Mouse (Mus musculus) forebrain, embryonic 12.5 days (tissue): Measurements from ENCODE around the gene Nol3. TPM values are rescaled to one million over a fixed set of nuclear protein-coding genes. Genes with fewer than 3 reads are reported as not detected.
A peak's percentile ranks its signal among the peaks of the same experiment; 100 is the strongest.

Experiments used
- ATAC-seq: fragments of 200-750 bp; cut with Nextera tagmentation; 2 replicates; pipeline ENCODE4 v1.8.0; 2017; ENCODE audit warnings: moderate TSS enrichment; ENCODE audit not compliant: low FRiP score
- H3K27ac ChIP-seq: fragments of 300-500 bp; sonication (generic); 2 replicates; pipeline ENCODE4 v1.5.1; 2016; ENCODE audit warnings: mild to moderate bottlenecking
- H3K27me3 ChIP-seq: fragments of 300-500 bp; sonication (generic); 2 replicates; pipeline ENCODE4 v1.6.1; 2016; ENCODE audit warnings: mild to moderate bottlenecking
- H3K36me3 ChIP-seq: fragments of 300-500 bp; sonication (generic); replicated peaks from 2 replicates; pipeline ENCODE4 v1.6.1; 2016; ENCODE audit warnings: mild to moderate bottlenecking
- H3K4me1 ChIP-seq: fragments of 300-500 bp; sonication (generic); 2 replicates; pipeline ENCODE4 v1.6.1; 2016
- H3K4me2 ChIP-seq: fragments of 300-500 bp; sonication (generic); 2 replicates; pipeline ENCODE4 v1.6.1; 2016; ENCODE audit warnings: mild to moderate bottlenecking, moderate library complexity
- H3K4me3 ChIP-seq: fragments of 300-500 bp; sonication (generic); replicated peaks from 2 replicates; pipeline ENCODE4 v1.5.1; 2016; ENCODE audit warnings: mild to moderate bottlenecking
- H3K9ac ChIP-seq: fragments of 300-500 bp; sonication (generic); 2 replicates; pipeline ENCODE4 v1.6.1; 2016; ENCODE audit warnings: mild to moderate bottlenecking
- H3K9me3 ChIP-seq: fragments of 300-500 bp; sonication (generic); 2 replicates; pipeline ENCODE4 v1.6.1; 2016
- WGBS: fragments of 180-500 bp; shearing (Covaris S2); methylation state at CpG from one replicate; pipeline ENCODE4 v1.1.7; 2016; 5-methylcytosine and 5-hydroxymethylcytosine counted together
- polyA plus RNA-seq: library from polyadenylated mRNA; unstranded; fragments of >200 nt; fragmentation: Nextera tagmentation; extraction: Ambion mirVana; gene quantifications from 2 replicates; pipeline ENCODE4 v1.2.1, GENCODE M21; 2016

Gene Nol3
- polyA plus RNA-seq, 1 experiment from 2014 or later: 3.3 TPM

- H3K27me3 ChIP-seq: peaks cover 28% of the 10 kb centered on the region
- no peak overlapping the region for H3K9ac ChIP-seq
- no peak overlapping the region for H3K27ac ChIP-seq
- no peak overlapping the region for H3K4me3 ChIP-seq
- H3K4me2 ChIP-seq: no peak overlapping the region
- H3K9me3 ChIP-seq: no peaks in the 10 kb centered on the region
- peaks cover 13% of the 10 kb centered on the region for H3K36me3 ChIP-seq
- 78% methylated on average over 11 of the region's 11 CpGs for WGBS
- H3K4me1 ChIP-seq: peaks cover 26% of the 10 kb centered on the region
- ATAC-seq: no peak
These were observed 19.3 kb downstream of the Nol3 start for GRCm38 (mm10) chr8:105295256-105295655.

DNA sequence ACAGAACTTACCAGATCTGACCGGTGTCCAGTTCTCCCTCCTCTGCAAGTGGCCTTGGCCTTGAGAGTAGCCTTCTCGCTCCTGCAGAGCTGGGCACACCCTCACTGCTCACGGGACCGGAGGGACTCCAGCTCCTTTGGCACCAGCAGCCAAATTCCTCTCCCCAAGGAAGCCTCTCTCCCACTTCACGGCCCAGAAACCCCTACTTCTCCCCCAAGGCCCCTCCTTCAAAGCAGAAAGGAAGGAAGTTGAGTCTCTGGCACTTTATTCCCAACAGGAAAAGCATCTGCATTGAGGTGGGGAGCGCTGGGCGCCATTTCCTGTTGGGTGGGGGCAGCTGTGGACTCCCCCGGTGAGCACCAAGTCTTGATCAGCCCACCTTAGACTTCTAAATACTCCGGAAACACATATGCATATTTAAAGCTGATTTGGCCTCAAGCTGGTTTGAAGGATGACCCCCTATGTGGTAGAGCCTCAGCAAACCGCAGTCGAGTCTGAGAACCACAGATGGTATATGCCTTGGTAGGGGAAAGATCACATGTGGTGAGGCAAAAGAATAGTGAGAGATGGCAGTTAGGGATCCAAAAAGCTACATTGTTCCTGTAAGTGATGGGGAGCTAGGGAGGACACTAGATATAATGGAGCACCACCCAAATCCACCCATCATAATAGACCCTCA lies 20.1 kb downstream of the Nol3 start, which contains the start of gene Exoc3l:
Gene Exoc3l (minus strand): TSS at position 207 of the 679 bp plus-strand sequence.
- Histone ChIP-seq H3K4me2 (peak within 1 kb of the TSS; percentile 98), H3K27ac (no peak within 1 kb of the TSS), H3K4me3 (peak within 1 kb of the TSS; percentile 86), H3K9ac (no peak within 1 kb of the TSS), H3K27me3 (peaks cover 20% of the 10 kb centered on the region), H3K9me3 (no peaks in the 10 kb centered on the region), H3K36me3 (peaks cover 20% of the 10 kb centered on the region), H3K4me1 (peaks cover 19% of the 10 kb centered on the region)
- 74% methylated on average over 11 of the region's 11 CpGs for WGBS
- ATAC-seq: no peak

DNA sequence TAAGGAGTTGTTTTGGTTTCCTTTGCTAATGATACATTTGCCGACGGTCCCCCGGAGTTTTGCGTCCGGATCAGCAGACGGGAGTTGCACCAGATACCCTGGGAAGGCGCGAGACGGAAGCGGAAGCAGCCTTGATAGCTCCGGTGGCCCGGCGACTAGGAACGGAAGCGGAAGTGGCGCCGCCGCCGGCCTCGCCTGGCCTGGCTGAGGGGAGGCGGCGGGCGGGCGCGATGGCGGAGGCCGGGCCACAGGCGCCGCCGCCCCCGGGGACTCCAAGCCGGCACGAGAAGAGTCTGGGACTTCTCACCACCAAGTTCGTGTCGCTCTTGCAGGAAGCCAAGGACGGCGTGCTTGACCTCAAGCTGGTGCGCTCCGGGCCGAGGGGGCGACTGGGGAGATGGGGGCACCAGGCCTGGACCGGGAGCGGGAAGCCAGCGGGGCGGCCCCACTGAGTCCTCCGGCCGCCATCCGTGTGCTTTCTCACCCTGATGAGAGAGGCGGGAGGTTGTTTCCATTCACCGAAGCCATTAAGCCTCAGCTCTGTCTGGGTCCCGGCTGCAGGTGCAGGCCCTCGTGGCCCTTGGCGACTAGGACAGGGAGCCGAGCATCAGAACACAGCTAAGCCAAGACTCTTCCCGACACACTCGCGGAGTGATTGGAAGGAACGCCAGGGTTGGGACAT lies 21.7 kb downstream of the Nol3 start, which contains the start of gene E2f4:
Gene E2f4 (plus strand): TSS at position 153 of the 682 bp plus-strand sequence.
- ATAC-seq: peak; percentile 90
- Histone ChIP-seq H3K9ac (peak within 1 kb of the TSS; percentile 89), H3K36me3 (peaks cover 36% of the 10 kb centered on the region), H3K27me3 (peaks cover 10% of the 10 kb centered on the region), H3K27ac (peak within 1 kb of the TSS; percentile 59; the same call in 1 of the 2 replicates), H3K4me1 (peaks cover 19% of the 10 kb centered on the region), H3K9me3 (no peaks in the 10 kb centered on the region), H3K4me2 (peak within 1 kb of the TSS; percentile 98), H3K4me3 (peak within 1 kb of the TSS; percentile 86)
- under 1% methylated on average over 58 of the region's 58 CpGs for WGBS

GRCm38 (mm10) chr8:105298351-105299252 lies 22.7 kb downstream of the Nol3 start:
- H3K4me2 ChIP-seq: peak overlapping the region; percentile 98
- H3K27me3 ChIP-seq: peaks cover 3% of the 10 kb centered on the region
- ATAC-seq: no peak
- H3K4me1 ChIP-seq: peaks cover 19% of the 10 kb centered on the region
- H3K9me3 ChIP-seq: no peaks in the 10 kb centered on the region
- peak overlapping the region; percentile 86 for H3K4me3 ChIP-seq
- WGBS: 69% methylated on average over 18 of the region's 18 CpGs
- H3K27ac ChIP-seq: 0 out of 2 replicates have a peak overlapping the region, but pooled peaks have one; percentile 59
- peaks cover 44% of the 10 kb centered on the region for H3K36me3 ChIP-seq
- H3K9ac ChIP-seq: peak overlapping the region; percentile 89

DNA sequence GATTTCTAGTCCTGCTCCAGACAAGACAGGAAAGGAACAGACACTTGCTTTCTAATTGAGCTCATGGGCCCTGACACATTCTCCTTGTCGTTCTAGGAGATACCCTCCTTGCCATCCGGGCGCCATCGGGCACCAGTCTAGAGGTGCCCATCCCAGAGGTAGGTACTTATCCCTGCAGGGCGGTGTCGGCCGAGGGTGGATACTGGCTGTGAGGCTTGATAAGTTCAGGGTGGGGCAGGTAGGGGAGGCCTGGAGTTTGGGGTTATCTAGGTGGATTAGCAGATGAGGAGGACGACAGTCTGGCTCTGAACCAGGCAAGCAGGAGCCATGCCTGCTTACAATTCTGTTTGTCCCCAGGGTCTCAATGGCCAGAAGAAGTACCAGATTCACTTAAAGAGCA lies 24.0 kb downstream of the Nol3 start:
- H3K4me3 ChIP-seq: no peak overlapping the region
- 94% methylated on average over 8 of the region's 8 CpGs for WGBS
- H3K27me3 ChIP-seq: peaks cover 3% of the 10 kb centered on the region
- H3K9ac ChIP-seq: no peak overlapping the region
- peaks cover 57% of the 10 kb centered on the region for H3K36me3 ChIP-seq
- H3K4me2 ChIP-seq: no peak overlapping the region
- ATAC-seq: no peak
- peaks cover 27% of the 10 kb centered on the region for H3K4me1 ChIP-seq
- no peak overlapping the region for H3K27ac ChIP-seq
- no peaks in the 10 kb centered on the region for H3K9me3 ChIP-seq

- 94% methylated on average over 8 of the region's 8 CpGs for WGBS
- Histone ChIP-seq H3K4me3 (no peak overlapping the region), H3K4me1 (peaks cover 28% of the 10 kb centered on the region), H3K27me3 (no peaks in the 10 kb centered on the region), H3K27ac (no peak overlapping the region), H3K4me2 (no peak overlapping the region), H3K36me3 (peaks cover 85% of the 10 kb centered on the region), H3K9ac (no peak overlapping the region), H3K9me3 (no peaks in the 10 kb centered on the region)
- no peak for ATAC-seq
These were observed 27.5 kb downstream of the Nol3 start for GRCm38 (mm10) chr8:105303396-105303795.

- no peak overlapping the region for H3K4me2 ChIP-seq
- no peak overlapping the region for H3K4me3 ChIP-seq
- H3K4me1 ChIP-seq: peaks cover 23% of the 10 kb centered on the region
- no peak overlapping the region for H3K9ac ChIP-seq
- no peak for ATAC-seq
- no peak overlapping the region for H3K27ac ChIP-seq
- H3K36me3 ChIP-seq: peaks cover 86% of the 10 kb centered on the region
- H3K27me3 ChIP-seq: no peaks in the 10 kb centered on the region
- WGBS: 86% methylated on average over 9 of the region's 9 CpGs
- H3K9me3 ChIP-seq: no peaks in the 10 kb centered on the region
These were observed 27.9 kb downstream of the Nol3 start for GRCm38 (mm10) chr8:105303874-105304273.

GRCm38 (mm10) chr8:105304325-105305210 lies 28.6 kb downstream of the Nol3 start:
- Histone ChIP-seq H3K27me3 (no peaks in the 10 kb centered on the region), H3K4me2 (no peak overlapping the region), H3K36me3 (peaks cover 90% of the 10 kb centered on the region), H3K27ac (no peak overlapping the region), H3K9me3 (no peaks in the 10 kb centered on the region), H3K9ac (no peak overlapping the region), H3K4me1 (peaks cover 21% of the 10 kb centered on the region), H3K4me3 (no peak overlapping the region)
- 84% methylated on average over 9 of the region's 9 CpGs for WGBS
- peak; percentile 10; the same call in 1 of the 2 replicates for ATAC-seq

- Histone ChIP-seq H3K9ac (peak within 1 kb of the TSS; percentile 29; the same call in 1 of the 2 replicates), H3K36me3 (peaks cover 88% of the 10 kb centered on the region), H3K4me3 (peak within 1 kb of the TSS; percentile 17), H3K9me3 (no peaks in the 10 kb centered on the region), H3K4me2 (peak within 1 kb of the TSS; percentile 45), H3K27me3 (no peaks in the 10 kb centered on the region), H3K27ac (no peak within 1 kb of the TSS), H3K4me1 (peaks cover 21% of the 10 kb centered on the region)
- ATAC-seq: peak; percentile 54
- WGBS: 8% methylated on average over 29 of the region's 30 CpGs
These were observed 29.5 kb downstream of the Nol3 start, which contains the start of gene Elmo3 for GRCm38 (mm10) chr8:105305211-105306145. TSS of gene Elmo3 (plus strand) at chr8:105305601.

DNA sequence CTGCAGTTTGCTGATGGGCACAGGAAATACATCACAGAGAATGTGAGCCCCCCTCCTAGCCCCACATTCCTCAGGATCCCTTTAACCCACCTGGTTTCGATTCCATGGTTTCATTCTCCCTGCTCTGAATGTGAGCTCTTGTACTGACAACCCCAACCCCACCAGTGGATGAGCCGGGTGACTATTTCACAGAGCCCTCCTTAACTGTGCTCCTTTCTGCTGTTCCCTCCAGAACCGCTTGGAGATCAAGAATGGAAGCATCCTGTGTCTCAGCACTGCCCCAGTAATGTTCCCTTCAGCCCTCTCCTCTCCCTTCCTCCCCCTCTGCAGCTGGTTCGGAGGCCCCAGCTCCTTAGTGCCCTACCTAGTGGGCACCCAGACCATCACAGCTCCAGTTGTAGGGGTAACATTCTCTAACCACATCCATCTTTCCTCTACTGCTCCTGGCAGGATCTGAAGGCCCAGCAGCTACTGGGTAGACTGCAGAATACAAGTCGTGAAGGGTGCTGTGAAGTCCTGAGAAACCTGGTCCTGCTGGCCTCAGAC lies 30.3 kb downstream of the Nol3 start:
- peaks cover 81% of the 10 kb centered on the region for H3K36me3 ChIP-seq
- peak; percentile 3; the same call in 1 of the 2 replicates for ATAC-seq
- no peak overlapping the region for H3K4me3 ChIP-seq
- H3K4me2 ChIP-seq: peak overlapping the region; percentile 45
- 0 out of 2 replicates have a peak overlapping the region, but pooled peaks have one; percentile 29 for H3K9ac ChIP-seq
- H3K4me1 ChIP-seq: peaks cover 21% of the 10 kb centered on the region
- no peaks in the 10 kb centered on the region for H3K27me3 ChIP-seq
- H3K9me3 ChIP-seq: no peaks in the 10 kb centered on the region
- no peak overlapping the region for H3K27ac ChIP-seq
- 61% methylated on average over 5 of the region's 5 CpGs for WGBS
